Mouse (Mus musculus) heart, embryonic 10.5 days (tissue): ENCODE results near the gene Nupr1l. TPM values are rescaled to one million over a fixed set of nuclear protein-coding genes. Genes with fewer than 3 reads are reported as not detected.
"Not testable (repeated sequence)": the region's sequence is repeated elsewhere in the genome, so short reads cannot be mapped to it uniquely, and the experiment has no call there.

Experiments used
- DNase-seq: peaks from one replicate; pipeline ENCODE4 v3.0.0-alpha.2; 2017; ENCODE audit warnings: low spot score
- H3K27ac ChIP-seq: fragments of 300-500 bp; sonication (generic); 2 replicates; pipeline ENCODE4 v1.5.1; 2016; ENCODE audit warnings: mild to moderate bottlenecking
- H3K27me3 ChIP-seq: fragments of 300-500 bp; sonication (generic); 2 replicates; pipeline ENCODE4 v1.6.1; 2016; ENCODE audit warnings: mild to moderate bottlenecking; ENCODE audit not compliant: poor library complexity, insufficient read depth, severe bottlenecking
- H3K36me3 ChIP-seq: fragments of 300-500 bp; sonication (generic); 2 replicates; pipeline ENCODE4 v1.6.1; 2016; ENCODE audit warnings: mild to moderate bottlenecking, moderate library complexity
- H3K4me1 ChIP-seq: fragments of 300-500 bp; sonication (generic); 2 replicates; pipeline ENCODE4 v1.6.1; 2016; ENCODE audit warnings: mild to moderate bottlenecking
- H3K4me3 ChIP-seq: fragments of 300-500 bp; sonication (generic); 2 replicates; pipeline ENCODE4 v1.5.1; 2016; ENCODE audit warnings: mild to moderate bottlenecking, moderate library complexity
- H3K9me3 ChIP-seq: fragments of 300-500 bp; sonication (generic); 2 replicates; pipeline ENCODE4 v1.6.1; 2016; ENCODE audit warnings: mild to moderate bottlenecking, moderate library complexity
- WGBS: fragments of 180-500 bp; shearing (Covaris S2); methylation state at CpG from one replicate; pipeline ENCODE4 v1.1.7; 2016; 5-methylcytosine and 5-hydroxymethylcytosine counted together
- polyA plus RNA-seq: library from polyadenylated mRNA; unstranded; fragments of >200 nt; fragmentation: Nextera tagmentation; extraction: Ambion mirVana; gene quantifications from 2 replicates; pipeline ENCODE4 v1.2.1, GENCODE M21; 2016

Gene Nupr1l
- polyA plus RNA-seq, 1 experiment from 2014 or later: 1.8 TPM

GRCm38 (mm10) chr5:129886911-129887636 lies 21.3 kb upstream of the Nupr1l start, which contains the start of gene Chchd2:
Gene Chchd2 (minus strand): TSS chr5:129887470.
- Histone ChIP-seq H3K9me3 (no peaks in the 10 kb centered on the region), H3K27me3 (no peaks in the 10 kb centered on the region), H3K36me3 (peaks cover 26% of the 10 kb centered on the region), H3K4me3 (peak within 1 kb of the TSS; percentile 93), H3K27ac (peak within 1 kb of the TSS; percentile 97), H3K4me1 (peaks cover 5% of the 10 kb centered on the region; the same call in 1 of the 2 replicates)
- peak; percentile 98 for DNase-seq
- WGBS: under 1% methylated on average over 46 of the region's 46 CpGs

- H3K36me3 ChIP-seq, H3K27ac ChIP-seq, H3K27me3 ChIP-seq, H3K9me3 ChIP-seq, H3K4me3 ChIP-seq, DNase-seq: not testable (repeated sequence)
- H3K4me1 ChIP-seq: peaks cover 10% of the 10 kb centered on the region; the same call in 1 of the 2 replicates
- 82% methylated on average over 7 of the region's 7 CpGs for WGBS
Measured at GRCm38 (mm10) chr5:129890390-129890789, 17.9 kb upstream of the Nupr1l start.

GRCm38 (mm10) chr5:129895198-129896088 lies 12.9 kb upstream of the Nupr1l start, which contains the start of gene Zbed5:
Gene Zbed5 (plus strand): TSS chr5:129895723.
- Histone ChIP-seq H3K27ac (peak within 1 kb of the TSS; percentile 80), H3K9me3 (no peaks in the 10 kb centered on the region), H3K27me3 (no peaks in the 10 kb centered on the region), H3K36me3 (no peaks in the 10 kb centered on the region), H3K4me3 (peak within 1 kb of the TSS; percentile 75), H3K4me1 (peaks cover 12% of the 10 kb centered on the region; the same call in 1 of the 2 replicates)
- DNase-seq: peak; percentile 97
- 2% methylated on average over 44 of the region's 44 CpGs for WGBS

GRCm38 (mm10) chr5:129898449-129898848 lies 9.9 kb upstream of the Nupr1l start, which contains the start of gene Phkg1:
Gene Phkg1 (minus strand): TSS chr5:129898549.
- H3K4me1 ChIP-seq: peaks cover 12% of the 10 kb centered on the region; the same call in 1 of the 2 replicates
- WGBS: 94% methylated on average over 1 of the region's 1 CpGs
- peaks cover 6% of the 10 kb centered on the region; the same call in 1 of the 2 replicates for H3K36me3 ChIP-seq
- H3K27me3 ChIP-seq: no peaks in the 10 kb centered on the region
- no peak for DNase-seq
- H3K9me3 ChIP-seq: no peaks in the 10 kb centered on the region
- H3K27ac ChIP-seq: no peak within 1 kb of the TSS
- H3K4me3 ChIP-seq: no peak within 1 kb of the TSS

DNA sequence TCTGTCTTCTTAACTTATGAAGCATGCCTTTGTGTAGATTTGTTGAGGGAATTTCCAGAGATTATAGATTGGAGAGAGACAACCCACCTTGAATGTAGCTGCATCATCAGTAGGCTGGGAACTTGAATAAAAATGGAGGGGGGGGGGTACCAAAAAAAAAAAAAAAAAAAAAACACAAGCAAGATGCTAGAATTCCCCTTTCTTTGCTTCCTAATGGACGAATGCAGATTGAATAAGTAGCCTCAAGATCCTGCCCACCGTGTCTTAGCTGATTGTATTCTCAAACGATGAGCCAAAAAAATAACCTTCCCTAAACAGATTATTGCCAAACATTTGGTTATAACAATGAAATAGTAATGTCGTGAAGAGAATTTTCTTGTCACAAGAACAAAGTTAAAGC lies 565 bp upstream of the Nupr1l start:
- Histone ChIP-seq H3K4me3 (peak overlapping the region; percentile 85), H3K9me3 (no peaks in the 10 kb centered on the region), H3K27ac (peak overlapping the region; percentile 95), H3K4me1 (0 out of 2 replicates have a peak, but pooled peaks cover 9% of the 10 kb centered on the region), H3K27me3 (peaks cover 8% of the 10 kb centered on the region; the same call in 1 of the 2 replicates), H3K36me3 (0 out of 2 replicates have a peak, but pooled peaks cover 3% of the 10 kb centered on the region)
- 33% methylated on average over 4 of the region's 4 CpGs for WGBS
- no peak for DNase-seq

DNA sequence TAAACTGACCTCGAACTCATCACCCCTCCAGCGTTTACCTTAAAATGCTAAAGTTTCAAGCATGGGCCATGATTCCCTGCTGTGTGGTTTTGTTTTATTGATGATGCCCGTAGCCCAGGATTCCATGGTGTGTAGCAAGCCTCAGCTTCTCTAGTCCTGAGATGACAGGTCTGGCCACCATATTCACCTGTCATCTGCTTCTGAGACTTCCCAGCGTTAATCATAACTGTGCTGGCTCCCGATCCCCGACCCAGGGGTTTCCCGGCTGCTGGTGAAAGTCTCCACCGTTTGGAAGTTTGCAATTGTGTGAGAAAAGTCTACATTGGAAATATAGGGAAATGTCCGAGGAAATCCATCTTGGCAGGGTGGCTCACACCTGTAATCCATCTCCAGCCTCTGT lies 807 bp downstream of the Nupr1l start:
- Histone ChIP-seq H3K4me1 (0 out of 2 replicates have a peak, but pooled peaks cover 9% of the 10 kb centered on the region), H3K27ac (peak overlapping the region; percentile 95; the same call in 1 of the 2 replicates), H3K36me3 (no peaks in the 10 kb centered on the region), H3K27me3 (peaks cover 8% of the 10 kb centered on the region; the same call in 1 of the 2 replicates), H3K4me3 (peak overlapping the region; percentile 85), H3K9me3 (no peaks in the 10 kb centered on the region)
- WGBS: 68% methylated on average over 9 of the region's 9 CpGs
- no peak for DNase-seq

GRCm38 (mm10) chr5:129909591-129909990 lies 1.3 kb downstream of the Nupr1l start:
- Histone ChIP-seq H3K27ac (no peak overlapping the region), H3K36me3 (no peaks in the 10 kb centered on the region), H3K27me3 (peaks cover 8% of the 10 kb centered on the region; the same call in 1 of the 2 replicates), H3K9me3 (no peaks in the 10 kb centered on the region), H3K4me3 (no peak overlapping the region), H3K4me1 (0 out of 2 replicates have a peak, but pooled peaks cover 9% of the 10 kb centered on the region)
- no peak for DNase-seq
- WGBS: 76% methylated on average over 7 of the region's 7 CpGs

DNA sequence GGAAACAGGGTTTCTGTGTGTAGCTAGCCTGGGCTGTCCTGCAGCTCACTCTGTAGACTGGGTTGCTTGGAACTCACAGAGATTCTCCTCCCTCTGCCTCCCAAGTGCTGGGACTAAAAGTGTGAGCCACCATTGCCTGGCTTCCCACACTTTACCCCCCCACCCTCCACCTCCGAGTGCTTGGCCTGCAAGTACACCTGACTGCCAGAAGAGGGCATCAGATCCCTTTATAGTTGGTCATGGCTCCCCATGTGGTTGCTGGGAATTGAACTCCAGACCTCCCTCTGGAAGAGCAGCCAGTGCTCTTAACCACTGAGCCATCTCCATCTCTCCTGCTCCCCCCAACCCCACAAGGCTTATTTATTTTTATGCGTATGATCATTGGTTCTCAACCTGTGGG lies 5.7 kb downstream of the Nupr1l start:
- 0 out of 2 replicates have a peak, but pooled peaks cover 3% of the 10 kb centered on the region for H3K4me1 ChIP-seq
- H3K4me3 ChIP-seq: no peak overlapping the region
- peaks cover 8% of the 10 kb centered on the region; the same call in 1 of the 2 replicates for H3K27me3 ChIP-seq
- H3K9me3 ChIP-seq: no peaks in the 10 kb centered on the region
- DNase-seq: no peak
- WGBS: 35% methylated on average over 2 of the region's 2 CpGs
- no peaks in the 10 kb centered on the region for H3K36me3 ChIP-seq
- H3K27ac ChIP-seq: no peak overlapping the region

GRCm38 (mm10) chr5:129915491-129915890 lies 7.2 kb downstream of the Nupr1l start:
- H3K27me3 ChIP-seq, H3K9me3 ChIP-seq, H3K4me1 ChIP-seq, H3K36me3 ChIP-seq, DNase-seq, H3K27ac ChIP-seq, H3K4me3 ChIP-seq: not testable (repeated sequence)
- 82% methylated on average over 11 of the region's 11 CpGs for WGBS

DNA sequence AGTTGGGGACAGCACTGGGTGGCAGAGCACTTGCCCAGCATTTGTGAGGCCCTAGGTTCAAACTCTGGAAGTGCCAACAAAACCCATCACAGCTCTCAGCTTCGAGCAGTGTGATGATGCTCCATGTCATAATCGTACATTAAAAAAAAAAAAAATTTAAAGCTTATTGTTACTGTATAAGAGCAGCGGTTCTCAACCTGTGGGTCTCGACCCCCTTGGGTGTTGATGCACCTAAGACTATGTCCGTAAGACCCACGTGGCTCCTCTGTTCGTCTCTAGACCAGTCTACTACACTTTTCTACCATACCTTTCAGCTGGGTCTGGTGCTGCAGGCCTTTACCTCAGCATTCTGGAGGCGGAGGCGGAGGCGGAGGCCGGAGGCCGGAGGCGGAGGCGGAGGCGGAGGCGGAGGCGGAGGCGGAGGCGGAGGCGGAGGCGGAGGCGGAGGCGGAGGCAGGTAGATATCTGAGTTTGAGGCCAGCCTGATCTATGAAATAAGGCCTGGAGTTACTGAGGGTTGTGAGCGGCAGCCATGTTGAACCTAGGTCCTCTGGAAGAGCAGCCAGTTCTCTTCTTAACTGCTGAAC lies 9.8 kb downstream of the Nupr1l start:
- H3K27me3 ChIP-seq: no peaks in the 10 kb centered on the region
- H3K9me3 ChIP-seq: no peaks in the 10 kb centered on the region
- no peak for DNase-seq
- H3K4me1 ChIP-seq: no peaks in the 10 kb centered on the region
- H3K27ac ChIP-seq: no peak overlapping the region
- 82% methylated on average over 24 of the region's 24 CpGs for WGBS
- H3K36me3 ChIP-seq: no peaks in the 10 kb centered on the region
- H3K4me3 ChIP-seq: no peak overlapping the region

GRCm38 (mm10) chr5:129918752-129919151 lies 10.4 kb downstream of the Nupr1l start:
- Histone ChIP-seq H3K4me3 (no peak overlapping the region), H3K9me3 (no peaks in the 10 kb centered on the region), H3K27me3 (no peaks in the 10 kb centered on the region), H3K36me3 (no peaks in the 10 kb centered on the region), H3K27ac (no peak overlapping the region), H3K4me1 (no peaks in the 10 kb centered on the region)
- 69% methylated on average over 9 of the region's 9 CpGs for WGBS
- no peak for DNase-seq

DNA sequence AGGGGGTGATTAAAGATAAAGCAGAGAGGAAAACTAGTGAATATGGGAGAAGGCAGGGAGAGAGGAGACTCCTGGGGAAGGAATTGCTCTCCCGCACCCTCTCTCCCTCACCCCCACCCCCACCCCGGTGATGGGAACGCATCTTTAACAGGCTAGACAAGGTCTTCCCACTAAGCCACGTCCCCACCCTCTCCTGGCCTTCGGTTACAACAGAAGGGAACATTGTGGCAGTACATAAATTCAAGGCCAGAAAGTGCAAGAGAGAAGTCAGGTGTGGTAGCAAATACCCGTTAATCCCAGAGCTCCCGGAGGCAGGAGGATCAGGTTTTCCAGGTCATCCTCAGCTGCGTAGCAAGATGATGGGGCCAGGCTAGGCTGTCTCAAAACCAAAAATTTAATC lies 11.0 kb downstream of the Nupr1l start:
- DNase-seq: no peak
- Histone ChIP-seq H3K4me3 (no peak overlapping the region), H3K4me1 (no peaks in the 10 kb centered on the region), H3K36me3 (no peaks in the 10 kb centered on the region), H3K9me3 (no peaks in the 10 kb centered on the region), H3K27me3 (no peaks in the 10 kb centered on the region), H3K27ac (no peak overlapping the region)
- WGBS: 56% methylated on average over 8 of the region's 8 CpGs
